Mouse (Mus musculus) intestine, embryonic 16.5 days (tissue): ENCODE results near the gene Gm20388. TPM values are rescaled to one million over a fixed set of nuclear protein-coding genes. Genes with fewer than 3 reads are reported as not detected.

Experiments
- ATAC-seq: fragments of 200-750 bp; cut with Nextera tagmentation; 2 replicates; pipeline ENCODE4 v1.8.0; 2017; ENCODE audit warnings: moderate TSS enrichment, moderate library complexity
- H3K27ac ChIP-seq: fragments of 300-500 bp; sonication (generic); 2 replicates; pipeline ENCODE4 v1.5.1; 2014; ENCODE audit warnings: mild to moderate bottlenecking, low read length
- H3K27me3 ChIP-seq: fragments of 300-500 bp; sonication (generic); replicated peaks from 2 replicates; pipeline ENCODE4 v1.6.1; 2014; ENCODE audit warnings: low read length, control low read depth, mixed read lengths; ENCODE audit not compliant: control insufficient read depth, insufficient read depth
- H3K36me3 ChIP-seq: fragments of 300-500 bp; sonication (generic); 2 replicates; pipeline ENCODE4 v1.6.1; 2014; ENCODE audit warnings: low read length, control low read depth; ENCODE audit not compliant: control insufficient read depth, insufficient read depth
- H3K4me1 ChIP-seq: fragments of 300-500 bp; sonication (generic); 2 replicates; pipeline ENCODE4 v1.6.1; 2014; ENCODE audit warnings: low read length, control low read depth, mixed read lengths; ENCODE audit not compliant: control insufficient read depth, insufficient read depth
- H3K4me2 ChIP-seq: fragments of 300-500 bp; sonication (generic); 2 replicates; pipeline ENCODE4 v1.6.1; 2014; ENCODE audit warnings: low read depth, low read length, control low read depth
- H3K4me3 ChIP-seq: fragments of 300-500 bp; sonication (generic); 2 replicates; pipeline ENCODE4 v1.5.1; 2014; ENCODE audit warnings: mild to moderate bottlenecking, low read length
- H3K9ac ChIP-seq: fragments of 300-500 bp; sonication (generic); 2 replicates; pipeline ENCODE4 v1.6.1; 2014; ENCODE audit warnings: low read depth, low read length
- H3K9me3 ChIP-seq: fragments of 300-500 bp; sonication (generic); 2 replicates; pipeline ENCODE4 v1.6.1; 2016; ENCODE audit warnings: low read length, control low read depth; ENCODE audit not compliant: control insufficient read depth
- WGBS: fragments of 180-500 bp; shearing (Covaris S2); extraction: QIAGEN DNeasy Blood & Tissue Kit; methylation state at CpG from one replicate; pipeline ENCODE4 v1.1.7; 2014; 5-methylcytosine and 5-hydroxymethylcytosine counted together
- polyA plus RNA-seq: library from polyadenylated mRNA; unstranded; fragments of >200 nt; fragmentation: Nextera tagmentation; extraction: Ambion mirVana; gene quantifications from 2 replicates; pipeline ENCODE4 v1.2.1, GENCODE M21; 2015

The Gm20388 gene
- polyA plus RNA-seq, 1 experiment from 2014 or later: 5.8 TPM

- no peaks in the 10 kb centered on the region for H3K9me3 ChIP-seq
- peak overlapping the region; percentile 29 for H3K4me2 ChIP-seq
- peaks cover 3% of the 10 kb centered on the region; the same call in 1 of the 2 replicates for H3K27me3 ChIP-seq
- ATAC-seq: peak; percentile 83
- H3K4me3 ChIP-seq: no peak overlapping the region; the same call in 1 of the 2 replicates
- no peak overlapping the region for H3K27ac ChIP-seq
- H3K9ac ChIP-seq: no peak overlapping the region
- no peaks in the 10 kb centered on the region for H3K36me3 ChIP-seq
- 9% methylated on average over 25 of the region's 25 CpGs for WGBS
- H3K4me1 ChIP-seq: peaks cover 4% of the 10 kb centered on the region; the same call in 1 of the 2 replicates
Measured at GRCm38 (mm10) chr8:122720070-122720729, 2809.6 kb downstream of the Gm20388 start.

- H3K4me1 ChIP-seq: peaks cover 4% of the 10 kb centered on the region; the same call in 1 of the 2 replicates
- H3K4me3 ChIP-seq: no peak overlapping the region
- no peaks in the 10 kb centered on the region for H3K9me3 ChIP-seq
- no peak overlapping the region for H3K27ac ChIP-seq
- ATAC-seq: peak; percentile 34; the same call in 1 of the 2 replicates
- H3K36me3 ChIP-seq: no peaks in the 10 kb centered on the region
- H3K27me3 ChIP-seq: peaks cover 3% of the 10 kb centered on the region; the same call in 1 of the 2 replicates
- 60% methylated on average over 14 of the region's 14 CpGs for WGBS
- no peak overlapping the region for H3K4me2 ChIP-seq
- no peak overlapping the region for H3K9ac ChIP-seq
Measured at GRCm38 (mm10) chr8:122720811-122721640, 2810.4 kb downstream of the Gm20388 start.

- Histone ChIP-seq H3K27ac (no peak overlapping the region), H3K4me2 (no peak overlapping the region), H3K9me3 (no peaks in the 10 kb centered on the region), H3K9ac (no peak overlapping the region), H3K4me1 (peaks cover under 1% of the 10 kb centered on the region; the same call in 1 of the 2 replicates), H3K4me3 (no peak overlapping the region), H3K27me3 (peaks cover 3% of the 10 kb centered on the region; the same call in 1 of the 2 replicates), H3K36me3 (no peaks in the 10 kb centered on the region)
- WGBS: 93% methylated on average over 6 of the region's 6 CpGs
- no peak for ATAC-seq
Measured at GRCm38 (mm10) chr8:122725187-122725586, 2814.5 kb downstream of the Gm20388 start.

GRCm38 (mm10) chr8:122726789-122727188 is 2816.1 kb downstream of the Gm20388 start:
- peak; percentile 55; the same call in 1 of the 2 replicates for ATAC-seq
- no peak overlapping the region for H3K4me3 ChIP-seq

GRCm38 (mm10) chr8:122727412-122727811 is 2816.8 kb downstream of the Gm20388 start:
- ATAC-seq: no peak

More at GRCm38 (mm10) chr8:122726789-122727188, 2816.1 kb downstream of the Gm20388 start:
- H3K9ac ChIP-seq: no peak overlapping the region
- no peak overlapping the region for H3K27ac ChIP-seq
- no peaks in the 10 kb centered on the region for H3K36me3 ChIP-seq
- H3K27me3 ChIP-seq: no peaks in the 10 kb centered on the region; the same call in 1 of the 2 replicates
- 57% methylated on average over 2 of the region's 2 CpGs for WGBS
- H3K4me1 ChIP-seq: no peaks in the 10 kb centered on the region
- no peaks in the 10 kb centered on the region for H3K9me3 ChIP-seq
- no peak overlapping the region for H3K4me2 ChIP-seq

GRCm38 (mm10) chr8:122728630-122729029 is 2818.0 kb downstream of the Gm20388 start:
- Histone ChIP-seq H3K4me2 (no peak overlapping the region), H3K4me1 (no peaks in the 10 kb centered on the region), H3K4me3 (no peak overlapping the region), H3K9me3 (no peaks in the 10 kb centered on the region), H3K27ac (no peak overlapping the region), H3K36me3 (no peaks in the 10 kb centered on the region), H3K9ac (no peak overlapping the region), H3K27me3 (no peaks in the 10 kb centered on the region)
- WGBS: 20% methylated on average over 3 of the region's 3 CpGs
- ATAC-seq: no peak

More at GRCm38 (mm10) chr8:122727412-122727811, 2816.8 kb downstream of the Gm20388 start:
- H3K4me1 ChIP-seq: no peaks in the 10 kb centered on the region
- no peak overlapping the region for H3K27ac ChIP-seq
- 66% methylated on average over 5 of the region's 5 CpGs for WGBS
- no peak overlapping the region for H3K9ac ChIP-seq
- H3K4me2 ChIP-seq: no peak overlapping the region
- H3K9me3 ChIP-seq: no peaks in the 10 kb centered on the region
- H3K27me3 ChIP-seq: no peaks in the 10 kb centered on the region
- no peak overlapping the region for H3K4me3 ChIP-seq
- H3K36me3 ChIP-seq: no peaks in the 10 kb centered on the region

GRCm38 (mm10) chr8:122735110-122735509 is 2824.5 kb downstream of the Gm20388 start:
- Histone ChIP-seq H3K9ac (no peak overlapping the region), H3K27me3 (0 out of 2 replicates have a peak, but pooled peaks cover 2% of the 10 kb centered on the region), H3K27ac (no peak overlapping the region), H3K36me3 (no peaks in the 10 kb centered on the region), H3K9me3 (no peaks in the 10 kb centered on the region), H3K4me1 (peaks cover 5% of the 10 kb centered on the region; the same call in 1 of the 2 replicates), H3K4me3 (no peak overlapping the region), H3K4me2 (no peak overlapping the region)
- 61% methylated on average over 3 of the region's 3 CpGs for WGBS
- no peak for ATAC-seq

- peak; percentile 80 for ATAC-seq
- H3K27me3 ChIP-seq: peaks cover 2% of the 10 kb centered on the region; the same call in 1 of the 2 replicates
- H3K4me1 ChIP-seq: peaks cover 5% of the 10 kb centered on the region; the same call in 1 of the 2 replicates
- 46% methylated on average over 19 of the region's 19 CpGs for WGBS
- H3K4me3 ChIP-seq: no peak overlapping the region
- H3K36me3 ChIP-seq: no peaks in the 10 kb centered on the region
- 0 out of 2 replicates have a peak overlapping the region, but pooled peaks have one; percentile 3 for H3K9ac ChIP-seq
- H3K4me2 ChIP-seq: no peak overlapping the region; the same call in 1 of the 2 replicates
- no peak overlapping the region for H3K27ac ChIP-seq
- H3K9me3 ChIP-seq: no peaks in the 10 kb centered on the region
Measured at GRCm38 (mm10) chr8:122735542-122736473, 2825.2 kb downstream of the Gm20388 start.
